Comparison of ENCODE assay signal across 8 mouse cellular contexts in genomic region chr7:80740954-80741353, GRCm38 (mm10). TPM values are rescaled to one million over a fixed set of nuclear protein-coding genes. Genes with fewer than 3 reads are reported as not detected.
DNase-seq lines count a peak whose midpoint lies in the region; TF ChIP-seq lines count a peak whose summit lies in the region.

No protein-coding gene starts in this region.

- DNase-seq in 416B (ENCODE audit: low read depth) (peak; percentile 81), MN1 (ENCODE audit: low spot score) (peak; percentile 85)
- DNase-seq in cerebellum, postnatal 25 days, result peak; percentile 63 to 85
- peak; percentile 81 to 82 for DNase-seq in heart, adult 2 months
- peak; percentile 92 for DNase-seq in kidney, postnatal 10 days
- peak; percentile 68 for DNase-seq in lung, adult 2 months
- DNase-seq in right cerebral cortex, adult 18-20 months, result peak; percentile 79
- DNase-seq in urinary bladder, postnatal 25 days (ENCODE audit: low spot score), result peak; percentile 69

- H3K36me3 ChIP-seq in heart, adult 2 months (ENCODE audit: control insufficient read depth, insufficient read depth, low read length), result peaks cover 16% of the 10 kb centered on the region

- H3K9ac ChIP-seq in heart, adult 2 months (ENCODE audit: low read depth, low read length), result no peak overlapping the region

- 16% methylated on average over 7 of the region's 7 CpGs for whole genome bisulfite sequencing in heart, adult 2 months
- 18% methylated on average over 7 of the region's 7 CpGs for WGBS in lung, adult 2 months

- H3K4me3 ChIP-seq in heart, adult 2 months, result no peak overlapping the region
- H3K4me3 ChIP-seq in lung, adult 2 months (replicated peaks; ENCODE audit: extremely low read depth, low read depth, low read length), result no peak overlapping the region

- intact Hi-C loops in heart, adult 2 months (cut with DNase I), result loop anchor here (1.0 kb wide), 1 partner anchor 108 kb away; no protein-coding TSS in a partner anchor

- peaks cover 7% of the 10 kb centered on the region for H3K4me1 ChIP-seq in heart, adult 2 months (ENCODE audit: control insufficient read depth, insufficient read depth, low read length)
- H3K4me1 ChIP-seq in lung, adult 2 months (ENCODE audit: control insufficient read depth, insufficient read depth, low read length), result peaks cover 6% of the 10 kb centered on the region; the same call in 1 of the 2 replicates

- TF ChIP-seq CTCF in heart, adult 2 months (IDR thresholded peaks at IDR 0.05), result peak; percentile 86
- peak; percentile 93 for TF ChIP-seq CTCF in lung, adult 2 months (IDR thresholded peaks at IDR 0.05; ENCODE audit: insufficient read depth, low read length)

- TF ChIP-seq EP300 in heart, adult 2 months (IDR thresholded peaks at IDR 0.05; ENCODE audit: insufficient read depth, low read depth, low read length), result peak; percentile 90

- no peak overlapping the region; the same call in 1 of the 2 replicates for H3K27ac ChIP-seq in heart, adult 2 months

- H3K27me3 ChIP-seq in heart, adult 2 months (ENCODE audit: control insufficient read depth, insufficient read depth, low read length), result no peaks in the 10 kb centered on the region

- H3K79me2 ChIP-seq in heart, adult 2 months (replicated peaks; ENCODE audit: control insufficient read depth, insufficient read depth, low read length), result no peaks in the 10 kb centered on the region

- TF ChIP-seq POLR2A in heart, adult 2 months (IDR thresholded peaks at IDR 0.05; ENCODE audit: insufficient read depth, low read depth, low read length), result no peak
- no peak for TF ChIP-seq POLR2A in lung, adult 2 months (IDR thresholded peaks at IDR 0.05; ENCODE audit: borderline replicate concordance, extremely low read depth, low read depth, low read length)

RNA-seq across cellular contexts. Expression of gene Crtc3, which starts 52.3 kb away (rescaled TPM):
- 10 to 100 TPM; 11.0 to 12.9 TPM for total RNA-seq in heart, adult 2 months (2021)
- polyA plus RNA-seq in heart, adult 2 months (2012; rRNA removed), result 11.6 and 14.3 TPM in 2 replicates
- polyA plus RNA-seq in lung, adult 2 months (2012; rRNA removed), result 26.3 and 27.9 TPM in 2 replicates
